Mouse (Mus musculus) spleen, adult 12 weeks (tissue): ENCODE results near the gene Tspo2.
A peak's percentile ranks its signal among the peaks of the same experiment; 100 is the strongest.
"Not testable (repeated sequence)": the region's sequence is repeated elsewhere in the genome, so short reads cannot be mapped to it uniquely, and the experiment has no call there.

Experiments
- DNase-seq: peaks from one replicate; pipeline ENCODE4 v3.0.0; 2022; ENCODE audit warnings: low spot score

The Tspo2 gene

GRCm38 (mm10) chr17:48451353-48451675 is at the start of gene Tspo2:
Gene Tspo2 (minus strand): TSS chr17:48451522.
- DNase-seq: peak; percentile 59

DNA sequence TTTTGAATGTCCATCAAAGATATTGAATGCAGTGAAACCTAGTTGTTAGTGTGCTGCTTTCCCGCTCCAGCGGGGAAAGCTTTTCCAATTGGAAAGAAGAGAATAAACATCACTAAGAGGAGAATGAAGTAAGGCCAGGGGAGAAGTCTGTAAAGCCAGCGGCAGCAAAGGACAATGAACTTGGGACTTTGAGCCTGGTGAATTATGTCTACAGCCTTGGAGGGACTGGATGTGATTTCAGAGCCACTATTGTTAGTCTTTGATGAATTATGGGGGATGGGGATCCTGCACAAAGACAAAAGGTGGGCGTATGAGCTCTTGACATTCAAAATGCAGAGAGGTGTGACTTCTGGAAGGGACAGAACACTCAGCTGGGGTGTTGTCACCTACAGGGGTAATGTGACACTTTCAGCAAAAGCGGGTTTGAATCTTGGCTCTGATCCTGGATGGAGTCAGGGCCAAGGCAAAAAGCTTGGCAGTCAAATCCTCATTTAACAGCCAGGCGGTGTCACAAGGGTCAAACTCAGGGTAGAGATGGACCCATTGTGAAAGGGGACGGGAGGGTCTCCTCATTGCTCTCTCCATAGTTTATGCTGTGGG is 49.6 kb upstream of the Tspo2 start:
- no peak for DNase-seq

GRCm38 (mm10) chr17:48497986-48498385 is 46.7 kb upstream of the Tspo2 start:
- no peak for DNase-seq

DNA sequence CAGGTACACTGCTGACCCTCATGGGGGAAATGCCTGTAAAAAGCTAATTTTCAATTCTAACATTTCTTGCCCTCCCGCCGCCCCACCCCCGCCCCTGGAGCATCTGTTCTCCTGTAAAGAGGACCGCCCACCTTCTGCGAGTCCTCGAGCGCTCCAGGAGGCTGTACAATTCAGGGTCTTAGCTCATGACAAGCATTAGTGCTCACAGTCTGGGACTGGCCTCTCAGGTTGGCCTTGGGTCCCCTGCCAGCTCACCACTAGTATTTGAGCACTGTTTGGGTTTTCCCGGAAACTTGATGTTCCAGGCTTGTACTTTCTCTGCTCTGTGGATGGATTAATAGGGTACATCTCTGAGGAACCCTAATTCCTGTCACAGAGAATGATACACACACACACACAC is 42.7 kb upstream of the Tspo2 start:
- no peak for DNase-seq

GRCm38 (mm10) chr17:48493582-48493981 is 42.3 kb upstream of the Tspo2 start:
- no peak for DNase-seq

DNA sequence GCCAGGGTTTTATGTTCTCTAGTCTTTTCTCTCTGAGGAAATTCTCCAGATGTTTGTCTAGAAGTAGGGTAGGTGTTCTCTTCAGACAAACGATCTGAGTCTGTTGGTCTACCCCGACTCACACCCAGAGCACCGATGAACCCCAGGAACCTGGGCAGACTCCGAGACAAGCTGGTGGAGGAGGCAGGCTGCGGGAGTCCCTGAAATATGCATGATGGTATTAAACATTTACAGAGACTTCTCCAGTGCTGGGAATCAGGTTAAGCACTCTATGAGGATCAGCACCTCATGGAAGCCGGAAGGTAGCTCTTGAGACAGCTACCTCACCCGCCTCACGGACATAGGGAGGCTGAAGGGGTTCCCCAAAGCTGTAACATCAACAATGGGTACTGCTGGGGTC is 41.3 kb upstream of the Tspo2 start:
- DNase-seq: no peak

DNA sequence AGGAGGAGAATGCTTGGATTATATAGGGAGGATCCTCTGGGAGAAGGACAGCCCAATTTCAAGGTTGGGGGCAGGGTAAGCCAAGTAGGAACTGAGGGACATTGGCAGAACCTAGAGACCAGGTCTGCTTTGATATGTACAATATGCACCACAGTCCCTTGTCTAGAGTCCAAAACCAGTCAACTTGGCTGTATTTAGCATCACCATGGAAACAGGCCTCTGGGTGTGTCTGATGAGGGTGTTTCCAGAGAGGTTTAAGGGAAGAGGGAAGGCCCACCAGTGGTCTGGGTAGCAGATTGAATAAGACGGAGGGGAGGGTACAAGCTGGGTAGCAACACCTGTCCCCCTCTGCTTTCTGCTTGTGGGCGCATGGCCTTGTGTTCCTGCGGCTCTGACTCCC is 38.1 kb upstream of the Tspo2 start:
- no peak for DNase-seq

DNA sequence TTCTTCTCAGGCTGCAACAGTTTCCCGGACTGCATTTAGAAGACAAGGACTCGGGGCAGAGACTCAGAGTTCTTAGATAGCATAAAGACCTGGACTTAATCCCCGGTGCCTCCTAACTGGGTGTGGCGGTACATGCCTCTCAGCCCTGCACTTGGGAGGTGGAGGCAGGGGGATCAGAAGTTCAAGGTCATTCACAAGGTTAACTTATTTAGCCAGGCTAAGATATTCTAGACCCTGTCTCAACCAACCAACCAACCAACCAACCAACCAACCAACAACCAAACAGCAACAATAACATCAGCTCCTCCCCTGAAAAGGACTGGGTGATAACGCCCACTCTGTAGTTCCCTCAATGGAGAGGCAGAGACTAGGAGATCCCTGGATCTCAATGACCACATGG is 32.9 kb upstream of the Tspo2 start:
- no peak for DNase-seq

DNA sequence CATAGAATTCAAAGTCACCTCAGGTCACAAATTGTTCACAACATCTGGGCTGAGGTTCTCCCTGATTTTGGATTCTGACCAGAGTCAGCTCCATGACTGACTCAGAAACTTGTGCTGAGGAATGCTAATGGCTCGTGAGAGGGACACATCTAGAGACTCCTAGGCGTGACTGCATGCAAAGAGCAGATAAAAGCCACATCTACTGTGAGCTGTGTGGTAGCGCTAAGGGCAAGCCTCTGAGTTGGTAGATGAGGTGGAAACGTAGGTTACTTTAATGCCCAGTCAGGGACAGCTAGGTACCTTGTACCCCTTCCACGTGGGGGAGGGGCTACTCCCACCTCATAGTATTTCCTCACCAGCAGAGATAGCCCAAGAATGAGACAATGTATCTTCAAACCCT is 32.4 kb upstream of the Tspo2 start:
- no peak for DNase-seq

DNA sequence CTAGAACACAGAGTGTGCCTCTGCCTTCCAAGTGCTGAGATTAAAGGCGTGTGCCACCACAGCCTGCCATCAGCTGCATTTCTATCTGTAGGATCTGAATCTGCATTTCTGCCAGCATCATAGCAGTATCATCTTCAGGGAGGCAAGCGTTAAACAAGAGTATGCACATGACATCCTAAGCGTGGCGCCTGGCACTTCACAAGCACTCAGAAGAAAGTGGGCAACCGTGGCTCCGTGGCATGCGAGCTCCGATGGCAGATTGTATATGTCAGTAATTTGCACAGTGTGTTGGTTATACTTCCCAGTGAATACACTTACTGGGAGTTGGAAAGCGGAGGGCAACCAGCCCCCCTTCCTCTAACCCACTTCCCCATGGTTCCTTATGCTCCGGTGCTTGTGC is 28.6 kb upstream of the Tspo2 start:
- no peak for DNase-seq

DNA sequence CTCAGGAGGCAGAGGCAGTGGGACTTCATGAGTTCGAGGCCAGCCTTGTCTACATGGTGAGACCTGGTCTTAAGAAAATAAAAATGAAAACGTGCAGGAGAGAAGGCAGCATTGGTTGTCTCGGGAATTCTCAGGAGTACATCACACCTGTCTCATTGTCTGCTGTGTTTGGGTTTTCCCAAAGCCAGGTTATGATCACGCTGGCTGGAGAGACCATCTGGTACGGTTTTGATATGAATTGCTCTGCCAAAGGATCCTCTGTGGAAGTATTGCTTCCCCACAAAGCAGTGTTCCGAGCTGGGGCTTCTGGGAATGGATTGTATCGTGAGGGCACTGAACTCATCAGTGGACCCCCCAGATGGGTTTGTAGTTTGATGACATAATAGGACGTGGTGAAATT is 24.1 kb upstream of the Tspo2 start:
- DNase-seq: no peak

DNA sequence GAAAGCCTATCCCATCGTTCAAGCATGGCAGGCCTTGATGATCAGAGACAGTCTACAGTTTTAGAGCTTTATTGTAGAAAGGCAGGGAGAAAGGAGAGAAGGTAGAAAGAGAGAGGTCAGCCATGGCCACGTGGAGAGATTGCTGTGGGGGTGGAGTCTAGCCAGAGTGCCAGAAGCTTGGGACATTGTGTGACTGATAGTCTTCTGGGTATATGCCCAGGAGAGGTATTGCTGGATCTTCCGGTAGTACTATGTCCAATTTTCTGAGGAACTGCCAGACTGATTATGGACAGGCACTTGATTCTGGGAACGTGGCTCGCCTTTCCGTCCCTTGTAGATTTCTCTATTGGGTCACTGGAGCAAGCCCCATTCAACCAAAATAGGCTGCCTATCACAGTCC is 23.0 kb upstream of the Tspo2 start:
- not testable (repeated sequence) for DNase-seq

GRCm38 (mm10) chr17:48467395-48468231 is 16.3 kb upstream of the Tspo2 start:
- peak; percentile 69 for DNase-seq

GRCm38 (mm10) chr17:48466769-48467394 is 15.6 kb upstream of the Tspo2 start:
- no peak for DNase-seq

DNA sequence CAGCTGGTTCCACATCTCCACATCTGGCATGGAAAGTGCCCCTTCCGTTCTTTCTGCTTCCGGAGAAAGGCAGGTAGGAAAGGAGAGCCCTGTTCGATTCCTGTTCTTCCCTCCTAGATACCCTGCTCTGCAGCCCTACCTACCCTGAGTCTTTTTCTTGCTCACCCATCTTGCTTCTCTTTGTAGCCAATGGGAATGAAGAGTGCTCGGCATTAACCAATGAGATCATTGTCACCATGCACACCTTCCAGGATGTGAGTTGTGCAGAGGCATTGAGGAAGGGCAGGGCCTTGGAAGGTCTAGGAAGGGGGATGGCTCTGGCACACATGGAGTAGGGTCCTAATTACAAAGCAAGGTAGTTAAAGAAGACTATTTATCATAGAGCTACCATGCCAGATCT is 12.1 kb upstream of the Tspo2 start:
- no peak for DNase-seq

DNA sequence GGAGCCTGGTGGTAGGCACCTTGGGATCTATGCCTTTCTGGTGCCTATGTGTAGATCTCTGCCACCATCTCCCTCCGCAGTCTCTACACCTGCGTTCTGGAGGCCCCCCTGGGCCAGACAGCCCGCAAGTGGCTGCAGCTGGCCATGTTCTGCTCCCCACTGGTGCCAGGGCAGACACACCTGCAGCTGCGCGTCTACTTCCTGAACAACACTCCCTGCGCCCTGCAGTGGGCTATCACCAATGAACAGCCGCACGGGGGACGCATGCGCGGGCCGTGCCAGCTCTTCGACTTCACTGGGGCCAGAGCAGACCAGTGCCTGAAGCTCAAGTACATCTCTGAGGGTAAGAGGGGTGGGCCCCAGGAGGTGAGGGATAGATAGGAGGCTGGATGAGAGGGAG is 10.8 kb upstream of the Tspo2 start:
- DNase-seq: peak; percentile 35

DNA sequence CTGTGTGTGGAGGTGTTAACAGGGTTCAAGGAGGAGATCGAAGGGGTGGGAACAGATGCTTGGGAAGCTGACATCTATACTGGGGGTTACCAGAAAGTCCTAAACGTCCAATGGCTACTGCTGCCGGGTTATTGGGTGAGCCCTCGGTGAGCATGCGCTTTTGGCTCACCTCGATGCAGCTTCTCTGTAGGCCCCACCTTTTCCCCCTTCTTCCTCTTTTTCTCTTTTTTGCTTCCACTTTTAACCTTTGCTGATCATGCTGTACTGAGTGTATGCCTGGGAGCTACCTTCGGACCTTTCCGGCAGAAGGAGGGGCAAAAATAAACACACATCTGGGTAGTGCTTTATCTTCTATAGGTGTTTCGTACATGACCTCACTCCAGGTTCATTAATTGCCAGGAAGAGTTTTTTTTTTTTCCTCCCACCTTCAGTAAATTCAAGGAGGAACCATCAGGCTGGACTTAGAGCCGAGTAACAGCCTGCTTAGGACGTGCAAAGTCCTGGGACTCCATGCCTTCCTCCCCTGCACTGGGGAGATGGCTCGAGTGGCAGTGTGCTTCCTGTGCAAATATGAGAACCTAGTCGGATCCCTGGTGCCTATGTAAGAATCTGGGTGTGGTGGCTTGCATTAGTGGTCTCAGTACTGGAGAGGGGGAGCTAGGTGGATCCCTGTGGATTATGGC is 6.8 kb upstream of the Tspo2 start:
- no peak for DNase-seq

DNA sequence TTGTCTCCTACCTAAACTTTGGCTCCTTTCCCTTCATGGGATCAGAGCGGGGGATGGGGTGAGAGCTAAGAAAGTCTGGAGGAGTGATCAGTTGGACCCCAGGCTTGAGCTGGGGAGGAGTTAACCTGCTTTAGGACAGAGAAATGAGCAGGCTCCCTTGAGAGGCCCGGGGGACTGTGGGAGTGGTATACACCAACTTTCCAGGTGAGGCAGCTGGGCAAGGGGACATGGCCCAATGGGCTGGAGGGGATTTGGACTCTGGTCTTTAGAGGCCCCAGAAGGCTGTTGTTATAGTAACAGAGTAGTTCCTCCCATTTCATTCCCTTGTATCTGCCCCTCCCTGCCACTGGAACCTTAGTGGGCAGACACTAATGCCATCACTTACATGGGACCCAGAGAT is 4.6 kb upstream of the Tspo2 start:
- DNase-seq: no peak

GRCm38 (mm10) chr17:48454688-48455087 is 3.4 kb upstream of the Tspo2 start, which contains the start of gene Unc5cl:
Gene Unc5cl (plus strand): TSS chr17:48454901.
- no peak for DNase-seq

GRCm38 (mm10) chr17:48454190-48454589 is 2.9 kb upstream of the Tspo2 start:
- no peak for DNase-seq

GRCm38 (mm10) chr17:48453489-48453888 is 2.2 kb upstream of the Tspo2 start:
- DNase-seq: no peak

- DNase-seq: peak; percentile 23
These were observed 577 bp upstream of the Tspo2 start for GRCm38 (mm10) chr17:48451753-48452444.
